Mouse (Mus musculus) midbrain, embryonic 14.5 days (tissue): ENCODE data around the gene Odf2. TPM values are rescaled to one million over a fixed set of nuclear protein-coding genes. Genes with fewer than 3 reads are reported as not detected.

Source experiments
- ATAC-seq: fragments of 200-750 bp; cut with Nextera tagmentation; 2 replicates; pipeline ENCODE4 v1.8.0; 2017; ENCODE audit warnings: moderate number of reproducible peaks, moderate library complexity; ENCODE audit not compliant: low FRiP score, low TSS enrichment
- DNase-seq: peaks from one replicate; pipeline ENCODE4 v3.0.0-alpha.2; 2015
- H3K27ac ChIP-seq: fragments of 300-500 bp; sonication (generic); replicated peaks from 2 replicates; pipeline ENCODE4 v1.5.1; 2014; ENCODE audit warnings: mild to moderate bottlenecking, low read depth, low read length, moderate library complexity
- H3K27me3 ChIP-seq: fragments of 300-500 bp; sonication (generic); 2 replicates; pipeline ENCODE4 v1.6.1; 2014; ENCODE audit warnings: low read length, control low read depth, mixed read lengths; ENCODE audit not compliant: control insufficient read depth, insufficient read depth
- H3K36me3 ChIP-seq: fragments of 300-500 bp; sonication (generic); 2 replicates; pipeline ENCODE4 v1.6.1; 2014; ENCODE audit warnings: low read length, control low read depth; ENCODE audit not compliant: control insufficient read depth, insufficient read depth
- H3K4me1 ChIP-seq: fragments of 300-500 bp; sonication (generic); 2 replicates; pipeline ENCODE4 v1.6.1; 2014; ENCODE audit warnings: mild to moderate bottlenecking, antibody characterized with exemption, low read length, control low read depth; ENCODE audit not compliant: control insufficient read depth, insufficient read depth
- H3K4me2 ChIP-seq: fragments of 300-500 bp; sonication (generic); 2 replicates; pipeline ENCODE4 v1.6.1; 2014; ENCODE audit warnings: mild to moderate bottlenecking, low read length, moderate library complexity
- H3K4me3 ChIP-seq: fragments of 300-500 bp; sonication (generic); replicated peaks from 2 replicates; pipeline ENCODE4 v1.5.1; 2014; ENCODE audit warnings: low read depth, low read length
- H3K9ac ChIP-seq: fragments of 300-500 bp; sonication (generic); replicated peaks from 2 replicates; pipeline ENCODE4 v1.6.1; 2014; ENCODE audit warnings: mild to moderate bottlenecking, low read length, moderate library complexity
- H3K9me3 ChIP-seq: fragments of 300-500 bp; sonication (generic); 2 replicates; pipeline ENCODE4 v1.6.1; 2016; ENCODE audit warnings: low read length, control low read depth, mixed read lengths; ENCODE audit not compliant: control insufficient read depth
- WGBS: fragments of 180-500 bp; shearing (Covaris S2); extraction: QIAGEN DNeasy Blood & Tissue Kit; methylation state at CpG from one replicate; pipeline ENCODE4 v1.1.7; 2014; 5-methylcytosine and 5-hydroxymethylcytosine counted together
- polyA plus RNA-seq: library from polyadenylated mRNA; unstranded; fragments of >200 nt; fragmentation: Nextera tagmentation; extraction: Ambion mirVana; gene quantifications from 2 replicates; pipeline ENCODE4 v1.2.1, GENCODE M21; 2014

The Odf2 gene
- polyA plus RNA-seq, 1 experiment from 2014 or later = 60.3 TPM

DNA sequence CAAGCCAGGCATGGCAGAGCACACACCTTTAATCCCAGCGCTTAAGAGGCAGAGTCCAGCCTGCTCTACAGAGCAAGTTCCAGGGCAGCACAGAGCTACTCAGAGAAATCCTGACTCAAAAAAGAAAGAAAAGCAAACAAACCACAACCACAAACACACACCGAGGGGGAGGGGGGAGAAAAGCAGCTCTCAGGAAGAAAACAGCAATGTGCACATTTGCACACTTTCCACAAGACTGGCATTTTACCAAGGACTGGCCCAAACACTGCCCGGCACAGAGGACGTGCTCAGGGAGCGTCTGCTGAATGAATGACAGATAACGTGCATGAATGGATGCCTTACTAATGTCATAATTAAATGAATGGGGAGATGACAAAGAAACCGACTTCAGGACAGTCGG lies 40.0 kb upstream of the Odf2 start:
- Histone ChIP-seq H3K4me2 (no peak overlapping the region), H3K4me1 (peaks cover 33% of the 10 kb centered on the region), H3K27ac (no peak overlapping the region), H3K27me3 (no peaks in the 10 kb centered on the region), H3K4me3 (no peak overlapping the region), H3K36me3 (no peaks in the 10 kb centered on the region), H3K9ac (no peak overlapping the region), H3K9me3 (no peaks in the 10 kb centered on the region)
- 27% methylated on average over 8 of the region's 8 CpGs for WGBS
- ATAC-seq (no peak), DNase-seq (no peak)

DNA sequence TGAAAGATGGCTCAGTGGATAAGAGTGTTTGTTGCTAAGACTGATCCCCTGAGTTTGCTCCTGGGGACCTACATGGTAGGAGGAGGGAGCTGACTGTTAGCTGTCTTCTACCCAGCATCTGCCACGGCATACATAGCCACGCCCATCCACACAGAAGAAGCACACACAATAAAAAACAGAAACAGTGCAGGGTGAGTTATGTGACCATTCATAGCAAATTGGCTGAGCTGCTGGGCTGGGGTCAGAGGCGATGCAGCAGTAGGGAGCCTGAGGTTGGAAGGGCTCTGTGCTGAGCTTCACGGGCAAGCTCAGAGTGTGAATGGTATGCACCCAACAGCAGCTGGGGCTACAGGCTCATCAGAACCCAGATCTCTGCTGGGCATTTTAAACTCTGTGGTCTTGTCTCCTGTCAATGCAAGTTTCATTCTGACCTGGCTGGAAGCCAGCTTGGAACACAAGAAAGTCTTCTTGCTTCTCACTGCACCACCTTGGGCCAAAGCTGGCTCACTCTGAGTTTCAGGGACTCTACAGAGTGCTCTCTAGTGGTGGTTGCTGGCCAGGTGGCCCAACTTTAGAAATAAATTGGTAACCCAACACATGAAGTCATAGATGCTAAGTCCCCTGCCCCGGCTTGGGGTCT lies 39.1 kb upstream of the Odf2 start:
- DNase-seq = no peak
- Histone ChIP-seq H3K27me3 (no peaks in the 10 kb centered on the region), H3K4me2 (no peak overlapping the region), H3K27ac (no peak overlapping the region; the same call in 1 of the 2 replicates), H3K4me1 (peaks cover 24% of the 10 kb centered on the region), H3K36me3 (no peaks in the 10 kb centered on the region), H3K9me3 (no peaks in the 10 kb centered on the region), H3K9ac (no peak overlapping the region), H3K4me3 (no peak overlapping the region)
- no peak for ATAC-seq
- 47% methylated on average over 5 of the region's 5 CpGs for WGBS

DNA sequence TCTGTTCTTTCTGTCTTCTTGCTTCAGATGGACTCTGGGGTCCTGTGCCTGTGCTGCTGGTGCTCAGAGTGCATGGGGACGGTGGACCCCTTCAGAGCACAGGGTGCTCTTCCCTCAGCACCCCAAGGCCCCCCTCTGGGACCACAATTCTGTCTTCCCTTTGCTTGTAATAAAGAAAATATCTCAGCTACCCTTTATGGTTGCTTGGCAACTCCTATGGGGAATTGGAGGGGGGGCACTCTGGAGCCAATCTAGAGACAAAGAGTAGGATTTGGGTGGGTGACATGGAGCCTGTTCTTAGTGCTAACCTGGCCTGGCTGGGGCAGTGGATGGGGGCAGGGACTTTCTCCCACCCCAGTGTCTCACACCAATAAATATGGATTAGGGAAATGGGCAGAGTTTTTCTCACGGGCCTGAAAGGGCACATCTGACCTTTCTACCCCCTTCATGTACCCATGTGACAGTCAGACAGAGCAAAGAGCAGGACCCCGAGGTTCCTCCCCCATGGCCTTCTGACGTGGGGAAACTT lies 36.0 kb upstream of the Odf2 start:
- H3K4me1 ChIP-seq = peaks cover 33% of the 10 kb centered on the region
- no peaks in the 10 kb centered on the region for H3K36me3 ChIP-seq
- DNase-seq = peak; percentile 43
- 6% methylated on average over 4 of the region's 4 CpGs for WGBS
- no peak overlapping the region for H3K9ac ChIP-seq
- no peak overlapping the region for H3K4me2 ChIP-seq
- no peak overlapping the region for H3K4me3 ChIP-seq
- H3K27me3 ChIP-seq = no peaks in the 10 kb centered on the region
- H3K9me3 ChIP-seq = no peaks in the 10 kb centered on the region
- peak overlapping the region; percentile 69 for H3K27ac ChIP-seq
- ATAC-seq = no peak

DNA sequence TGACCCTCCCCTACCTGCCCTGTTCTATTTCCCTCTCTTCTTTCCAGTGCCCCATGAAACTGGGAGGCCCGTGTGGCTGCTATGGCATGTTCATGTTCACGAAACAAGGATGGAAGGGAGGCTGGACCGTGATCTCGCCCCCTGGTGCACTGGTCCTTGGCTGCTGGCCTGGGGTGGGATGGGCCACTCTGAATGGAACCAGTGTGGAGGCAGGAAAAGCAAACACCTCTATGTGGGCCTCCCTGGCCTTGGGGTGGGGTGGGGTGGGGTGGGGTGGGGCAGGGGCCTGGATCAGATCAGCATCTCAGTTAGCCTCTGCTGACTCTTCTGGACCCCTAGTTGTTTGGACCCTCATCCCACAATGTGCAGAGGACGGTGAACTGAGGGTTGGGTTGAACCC lies 35.3 kb upstream of the Odf2 start:
- H3K4me3 ChIP-seq = no peak overlapping the region
- H3K4me2 ChIP-seq = no peak overlapping the region
- WGBS = 46% methylated on average over 5 of the region's 5 CpGs
- H3K9ac ChIP-seq = no peak overlapping the region
- peak overlapping the region; percentile 69; the same call in 1 of the 2 replicates for H3K27ac ChIP-seq
- H3K9me3 ChIP-seq = no peaks in the 10 kb centered on the region
- H3K36me3 ChIP-seq = no peaks in the 10 kb centered on the region
- DNase-seq = no peak
- no peak for ATAC-seq
- H3K27me3 ChIP-seq = no peaks in the 10 kb centered on the region
- H3K4me1 ChIP-seq = peaks cover 33% of the 10 kb centered on the region

DNA sequence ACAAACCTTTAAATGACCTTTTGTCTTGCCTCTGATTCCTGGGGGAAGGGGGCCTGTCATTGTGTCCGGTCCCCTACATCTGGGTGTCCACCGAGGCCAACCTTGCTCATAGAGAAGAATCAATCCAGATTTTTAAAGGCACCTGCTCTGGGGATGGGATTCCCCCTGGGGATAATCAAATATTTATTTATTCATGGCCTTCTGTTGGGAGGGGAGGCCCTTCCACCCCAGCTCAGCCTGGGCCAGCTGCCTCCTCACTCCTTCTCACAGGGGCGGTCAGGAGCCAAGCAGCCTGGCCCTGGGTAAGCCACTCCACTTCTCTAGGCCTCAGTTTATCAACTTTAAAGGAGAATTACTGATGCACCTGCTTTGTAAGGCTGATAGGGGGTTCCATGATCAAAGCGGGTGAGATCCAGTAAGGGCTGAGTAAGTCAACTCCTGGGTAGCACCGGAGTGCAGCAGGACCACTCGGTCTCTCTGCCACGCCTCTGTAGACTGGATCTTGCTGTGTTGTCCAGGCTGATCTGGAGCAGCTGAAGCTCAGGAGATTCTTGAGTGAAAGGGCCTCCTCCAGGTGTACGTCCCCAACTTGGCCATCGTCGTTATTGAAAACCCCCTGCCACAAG lies 33.3 kb upstream of the Odf2 start:
- Histone ChIP-seq H3K4me3 (no peak overlapping the region), H3K4me1 (peaks cover 28% of the 10 kb centered on the region), H3K9ac (no peak overlapping the region), H3K36me3 (no peaks in the 10 kb centered on the region), H3K27me3 (no peaks in the 10 kb centered on the region), H3K27ac (peak overlapping the region; percentile 76), H3K4me2 (no peak overlapping the region), H3K9me3 (no peaks in the 10 kb centered on the region)
- ATAC-seq (no peak), DNase-seq (no peak)
- WGBS = 25% methylated on average over 10 of the region's 10 CpGs

DNA sequence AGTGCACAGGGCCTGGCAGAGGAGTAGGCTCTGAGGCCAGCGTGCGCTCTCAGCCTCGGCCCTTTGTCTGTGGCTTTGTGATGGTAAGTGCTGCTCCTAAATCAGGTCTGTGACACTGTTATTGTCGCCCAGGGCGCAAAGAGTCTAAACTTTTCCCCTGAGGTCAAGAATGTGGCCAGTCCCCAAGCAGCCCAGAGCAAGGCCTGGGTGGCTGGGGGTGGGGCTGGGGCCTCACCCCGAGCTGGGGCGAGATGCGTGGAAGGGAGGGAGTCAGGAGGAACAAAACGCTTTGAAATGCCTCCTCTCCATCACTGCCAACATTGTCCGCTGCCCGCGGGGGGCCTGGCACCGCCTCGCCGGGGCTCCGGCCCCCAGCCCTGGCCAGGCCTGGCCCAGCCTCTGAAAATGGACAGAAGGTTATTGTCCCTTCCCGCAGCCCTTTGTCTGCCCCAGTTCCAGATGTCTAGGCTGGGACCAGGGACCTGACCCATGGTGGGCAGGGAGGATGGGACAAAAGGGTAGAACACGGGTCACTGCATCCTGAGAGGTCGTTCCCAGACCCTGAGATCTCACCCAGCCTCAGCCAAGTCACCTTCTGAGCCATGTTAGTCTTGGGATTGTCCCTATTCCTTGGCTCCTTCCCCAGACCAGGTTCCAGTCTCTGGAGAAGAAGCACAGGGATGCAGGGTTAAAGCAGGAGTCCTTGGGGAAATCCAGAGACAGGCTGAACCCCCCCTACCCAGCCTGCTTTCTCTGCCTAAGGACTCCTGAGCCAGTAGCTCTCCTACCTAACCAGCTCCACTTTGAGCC lies 32.4 kb upstream of the Odf2 start:
- no peaks in the 10 kb centered on the region for H3K9me3 ChIP-seq
- peak overlapping the region; percentile 76 for H3K27ac ChIP-seq
- no peak overlapping the region for H3K4me3 ChIP-seq
- H3K9ac ChIP-seq = peak overlapping the region; percentile 29; the same call in 1 of the 2 replicates
- WGBS = 6% methylated on average over 19 of the region's 19 CpGs
- no peak overlapping the region for H3K4me2 ChIP-seq
- peaks cover 28% of the 10 kb centered on the region for H3K4me1 ChIP-seq
- H3K27me3 ChIP-seq = no peaks in the 10 kb centered on the region
- no peaks in the 10 kb centered on the region for H3K36me3 ChIP-seq
- DNase-seq (no peak), ATAC-seq (no peak)

DNA sequence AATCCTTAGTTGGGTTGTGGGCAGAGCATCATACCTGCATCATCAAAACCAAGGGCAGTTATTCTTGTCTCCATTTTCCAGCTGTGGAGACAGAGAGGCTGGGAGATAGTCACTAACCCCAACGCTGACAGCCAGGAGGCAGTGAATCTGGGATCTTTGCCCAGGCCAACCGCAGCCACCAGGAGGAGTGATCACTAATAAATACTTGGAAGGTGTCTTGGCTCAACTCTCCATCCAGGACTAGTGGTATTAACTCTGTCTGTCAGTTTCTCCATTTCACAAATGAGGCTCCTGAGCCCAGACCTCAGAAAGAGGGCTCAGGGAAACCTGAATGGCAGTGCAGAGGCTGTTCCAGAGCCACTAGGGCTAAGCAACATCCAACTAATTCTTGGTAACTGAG lies 31.7 kb upstream of the Odf2 start:
- WGBS = 24% methylated on average over 2 of the region's 2 CpGs
- Histone ChIP-seq H3K4me2 (no peak overlapping the region), H3K4me3 (no peak overlapping the region), H3K9me3 (no peaks in the 10 kb centered on the region), H3K9ac (no peak overlapping the region), H3K4me1 (peaks cover 28% of the 10 kb centered on the region), H3K27ac (peak overlapping the region; percentile 76; the same call in 1 of the 2 replicates), H3K27me3 (no peaks in the 10 kb centered on the region), H3K36me3 (no peaks in the 10 kb centered on the region)
- ATAC-seq (no peak), DNase-seq (no peak)

DNA sequence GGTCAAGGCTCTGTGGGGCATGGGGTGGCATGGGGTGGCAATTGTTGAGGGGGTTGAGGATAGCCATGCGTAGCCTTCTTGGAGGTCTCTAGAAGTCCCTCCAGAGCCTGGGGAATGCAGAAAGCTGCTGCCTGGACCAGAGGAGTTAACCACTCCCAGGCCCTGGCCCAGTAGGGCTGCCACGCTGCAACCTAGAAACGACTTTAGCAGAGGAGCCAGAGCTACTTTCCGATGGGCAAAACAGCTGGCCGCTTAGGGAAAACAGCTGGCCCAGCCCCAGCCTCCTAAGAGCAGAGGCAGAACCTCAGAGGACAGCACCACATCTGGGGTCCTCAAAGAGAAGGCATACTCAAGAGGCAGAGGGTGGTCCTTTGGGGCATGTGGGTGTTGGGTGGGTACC lies 31.1 kb upstream of the Odf2 start:
- DNase-seq (no peak), ATAC-seq (no peak)
- no peak overlapping the region for H3K27ac ChIP-seq
- WGBS = 74% methylated on average over 5 of the region's 5 CpGs
- H3K36me3 ChIP-seq = no peaks in the 10 kb centered on the region
- H3K9me3 ChIP-seq = no peaks in the 10 kb centered on the region
- H3K4me2 ChIP-seq = no peak overlapping the region
- peaks cover 23% of the 10 kb centered on the region for H3K4me1 ChIP-seq
- H3K9ac ChIP-seq = no peak overlapping the region
- no peaks in the 10 kb centered on the region for H3K27me3 ChIP-seq
- H3K4me3 ChIP-seq = no peak overlapping the region
